Mouse (Mus musculus): ENCODE measurements around the gene Fam3b.

DNA sequence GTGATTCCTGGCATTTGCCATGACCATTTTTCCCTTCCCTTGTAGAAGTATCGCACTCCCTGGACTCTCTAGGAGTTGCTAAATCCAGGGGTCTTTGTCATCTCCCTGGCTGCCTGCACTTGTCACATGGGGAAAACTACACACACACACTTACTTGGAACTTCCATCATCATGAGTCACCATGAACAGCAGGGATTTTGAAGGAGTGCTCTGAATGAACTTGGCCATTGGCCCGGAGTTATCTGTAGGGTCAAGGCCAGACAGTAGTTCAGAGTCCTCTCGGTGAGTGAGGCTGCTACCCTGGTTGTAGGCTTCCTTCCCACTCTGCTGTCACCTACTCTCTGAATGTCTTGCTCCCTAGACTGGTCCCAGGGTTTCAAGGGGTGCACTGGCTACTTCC, 39.0 kb downstream of the Fam3b start:
- TF ChIP-seq CTCF (IDR thresholded peaks at IDR 0.05; ENCODE audit: insufficient read depth, low read length), result no peak
- no peak for TF ChIP-seq POLR2A (IDR thresholded peaks at IDR 0.05; ENCODE audit: borderline replicate concordance, extremely low read depth, low read depth, low read length)

Data from lung, adult 2 months (tissue).